Mouse (Mus musculus): ENCODE measurements at regions not wholly inside any gene's neighbourhood (a gene's known extent, or its start where the extent isn't known, plus 50 kb on each side); places are given as distances from the start of the nearest gene placed in this dataset.

- H3K4me1 ChIP-seq (ENCODE audit: control insufficient read depth, insufficient read depth, insufficient read length, low read length), result no peaks in the 10 kb centered on the region
- no peaks in the 10 kb centered on the region for H3K27me3 ChIP-seq (ENCODE audit: control insufficient read depth, insufficient read depth, low read length)
- TF ChIP-seq POLR2A (IDR thresholded peaks at IDR 0.05; ENCODE audit: low read depth, low read length) (no peak), CTCF (IDR thresholded peaks at IDR 0.05; ENCODE audit: extremely low read depth, insufficient read length, insufficient replicate concordance, low read depth, low read length) (no peak)
- no peaks in the 10 kb centered on the region for H3K36me3 ChIP-seq (ENCODE audit: control insufficient read depth, insufficient read depth, low read length)
- no peak overlapping the region for H3K4me3 ChIP-seq (ENCODE audit: low read depth, low read length)
- WGBS, result 72% methylated on average over 7 of the region's 7 CpGs
- H3K27ac ChIP-seq (ENCODE audit: insufficient read depth, low read depth, low read length), result no peak overlapping the region
Observed at GRCm38 (mm10) chr10:126141586-126141985, 175.6 kb downstream of the Lrig3 start.

GRCm38 (mm10) chr10:126143833-126144232, 177.9 kb downstream of the Lrig3 start:
- Histone ChIP-seq H3K27ac (ENCODE audit: insufficient read depth, low read depth, low read length) (no peak overlapping the region), H3K27me3 (ENCODE audit: control insufficient read depth, insufficient read depth, low read length) (no peaks in the 10 kb centered on the region), H3K4me3 (ENCODE audit: low read depth, low read length) (no peak overlapping the region), H3K36me3 (ENCODE audit: control insufficient read depth, insufficient read depth, low read length) (no peaks in the 10 kb centered on the region), H3K4me1 (ENCODE audit: control insufficient read depth, insufficient read depth, insufficient read length, low read length) (no peaks in the 10 kb centered on the region)
- TF ChIP-seq CTCF (IDR thresholded peaks at IDR 0.05; ENCODE audit: extremely low read depth, insufficient read length, insufficient replicate concordance, low read depth, low read length) (no peak), POLR2A (IDR thresholded peaks at IDR 0.05; ENCODE audit: low read depth, low read length) (no peak)
- WGBS, result 70% methylated on average over 10 of the region's 10 CpGs

- TF ChIP-seq CTCF (IDR thresholded peaks at IDR 0.05; ENCODE audit: extremely low read depth, insufficient read length, insufficient replicate concordance, low read depth, low read length) (no peak), POLR2A (IDR thresholded peaks at IDR 0.05; ENCODE audit: low read depth, low read length) (no peak)
- no peak overlapping the region for H3K4me3 ChIP-seq (ENCODE audit: low read depth, low read length)
- H3K27ac ChIP-seq (ENCODE audit: insufficient read depth, low read depth, low read length), result no peak overlapping the region
- no peaks in the 10 kb centered on the region for H3K4me1 ChIP-seq (ENCODE audit: control insufficient read depth, insufficient read depth, insufficient read length, low read length)
- no peaks in the 10 kb centered on the region for H3K36me3 ChIP-seq (ENCODE audit: control insufficient read depth, insufficient read depth, low read length)
- H3K27me3 ChIP-seq (ENCODE audit: control insufficient read depth, insufficient read depth, low read length), result no peaks in the 10 kb centered on the region
- WGBS, result 73% methylated on average over 12 of the region's 12 CpGs
Observed at GRCm38 (mm10) chr10:126144609-126145202, 178.7 kb downstream of the Lrig3 start.

- Histone ChIP-seq H3K27ac (ENCODE audit: insufficient read depth, low read depth, low read length) (no peak overlapping the region), H3K27me3 (ENCODE audit: control insufficient read depth, insufficient read depth, low read length) (no peaks in the 10 kb centered on the region), H3K4me3 (ENCODE audit: low read depth, low read length) (no peak overlapping the region), H3K4me1 (ENCODE audit: control insufficient read depth, insufficient read depth, insufficient read length, low read length) (no peaks in the 10 kb centered on the region), H3K36me3 (ENCODE audit: control insufficient read depth, insufficient read depth, low read length) (no peaks in the 10 kb centered on the region)
- WGBS, result 31% methylated on average over 4 of the region's 4 CpGs
- TF ChIP-seq POLR2A (IDR thresholded peaks at IDR 0.05; ENCODE audit: low read depth, low read length), result no peak
- no peak for TF ChIP-seq CTCF (IDR thresholded peaks at IDR 0.05; ENCODE audit: extremely low read depth, insufficient read length, insufficient replicate concordance, low read depth, low read length)
Observed at GRCm38 (mm10) chr10:126157300-126157699, 191.3 kb downstream of the Lrig3 start.

GRCm38 (mm10) chr10:126165215-126165614, 199.2 kb downstream of the Lrig3 start:
- WGBS, result 32% methylated on average over 5 of the region's 5 CpGs
- Histone ChIP-seq H3K4me1 (ENCODE audit: control insufficient read depth, insufficient read depth, insufficient read length, low read length) (no peaks in the 10 kb centered on the region), H3K36me3 (ENCODE audit: control insufficient read depth, insufficient read depth, low read length) (no peaks in the 10 kb centered on the region), H3K4me3 (ENCODE audit: low read depth, low read length) (no peak overlapping the region), H3K27me3 (ENCODE audit: control insufficient read depth, insufficient read depth, low read length) (no peaks in the 10 kb centered on the region), H3K27ac (ENCODE audit: insufficient read depth, low read depth, low read length) (no peak overlapping the region)
- TF ChIP-seq CTCF (IDR thresholded peaks at IDR 0.05; ENCODE audit: extremely low read depth, insufficient read length, insufficient replicate concordance, low read depth, low read length) (no peak), POLR2A (IDR thresholded peaks at IDR 0.05; ENCODE audit: low read depth, low read length) (no peak)

- Histone ChIP-seq H3K4me3 (ENCODE audit: low read depth, low read length) (no peak overlapping the region), H3K27me3 (ENCODE audit: control insufficient read depth, insufficient read depth, low read length) (no peaks in the 10 kb centered on the region)
- 66% methylated on average over 25 of the region's 25 CpGs for WGBS
Observed at GRCm38 (mm10) chr10:126169095-126169873, 203.3 kb downstream of the Lrig3 start.

GRCm38 (mm10) chr10:126169874-126170163, 203.9 kb downstream of the Lrig3 start:
- Histone ChIP-seq H3K4me3 (ENCODE audit: low read depth, low read length) (no peak overlapping the region), H3K4me1 (ENCODE audit: control insufficient read depth, insufficient read depth, insufficient read length, low read length) (no peaks in the 10 kb centered on the region), H3K36me3 (ENCODE audit: control insufficient read depth, insufficient read depth, low read length) (no peaks in the 10 kb centered on the region), H3K27me3 (ENCODE audit: control insufficient read depth, insufficient read depth, low read length) (no peaks in the 10 kb centered on the region), H3K27ac (ENCODE audit: insufficient read depth, low read depth, low read length) (no peak overlapping the region)
- TF ChIP-seq CTCF (IDR thresholded peaks at IDR 0.05; ENCODE audit: extremely low read depth, insufficient read length, insufficient replicate concordance, low read depth, low read length), result no peak
- no peak for TF ChIP-seq POLR2A (IDR thresholded peaks at IDR 0.05; ENCODE audit: low read depth, low read length)
- 59% methylated on average over 5 of the region's 5 CpGs for WGBS

More at GRCm38 (mm10) chr10:126169095-126169873, 203.3 kb downstream of the Lrig3 start:
- H3K27ac ChIP-seq (ENCODE audit: insufficient read depth, low read depth, low read length), result no peak overlapping the region
- TF ChIP-seq CTCF (IDR thresholded peaks at IDR 0.05; ENCODE audit: extremely low read depth, insufficient read length, insufficient replicate concordance, low read depth, low read length) (no peak), POLR2A (IDR thresholded peaks at IDR 0.05; ENCODE audit: low read depth, low read length) (no peak)
- H3K36me3 ChIP-seq (ENCODE audit: control insufficient read depth, insufficient read depth, low read length), result no peaks in the 10 kb centered on the region
- H3K4me1 ChIP-seq (ENCODE audit: control insufficient read depth, insufficient read depth, insufficient read length, low read length), result no peaks in the 10 kb centered on the region
